Mouse (Mus musculus) MEL (cell line): ENCODE results near the gene Cdc42se2.

Experiments used
- CHD1 ChIP-seq: IDR thresholded peaks from 2 replicates; pipeline ENCODE4 v1.6.1; 2012; ENCODE audit warnings: low read depth, mild to moderate bottlenecking, inconsistent platforms, low read length, improper control_type of control experiment
- NELFE ChIP-seq: IDR thresholded peaks from 2 replicates; pipeline ENCODE4 v1.6.1; 2011; ENCODE audit warnings: low read depth, low read length, improper control_type of control experiment

- TF ChIP-seq CHD1 (no peak), NELFE (no peak)
Measured at GRCm38 (mm10) chr11:54779946-54780345, 7.5 kb downstream of the Cdc42se2 start.
